Mouse (Mus musculus) liver, postnatal 0 days (tissue): ENCODE measurements around the gene Rbl1.

Experiments used
- CTCF ChIP-seq: sonication (generic); IDR thresholded peaks from 2 replicates; pipeline ENCODE4 v1.5.1; 2016; ENCODE audit warnings: antibody characterized with exemption, low read depth
- EP300 ChIP-seq: IDR thresholded peaks from 2 replicates; pipeline ENCODE4 v1.6.1; 2016; ENCODE audit warnings: antibody characterized with exemption, low read depth, mild to moderate bottlenecking

DNA sequence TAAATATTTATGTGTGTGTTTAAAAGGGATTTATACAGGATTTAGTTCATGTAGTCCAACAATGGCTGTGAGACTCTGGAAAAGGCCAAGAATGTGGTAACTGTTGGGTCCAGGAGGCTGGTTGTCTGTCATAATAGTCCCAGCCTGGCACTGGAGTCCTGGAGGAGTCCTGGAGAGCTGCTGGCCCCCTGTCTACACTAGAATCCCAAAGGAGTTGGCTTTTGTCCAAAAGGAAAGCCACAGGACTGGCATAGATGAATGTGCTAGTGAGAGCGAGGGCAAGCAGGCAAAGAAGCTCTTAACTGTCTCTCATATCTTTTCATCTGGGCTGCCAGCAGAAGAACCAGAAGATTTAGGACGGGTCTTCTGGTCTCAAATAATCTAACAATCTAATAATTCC lies 67.7 kb downstream of the Rbl1 start:
- TF ChIP-seq CTCF (no peak), EP300 (no peak)
